Mouse (Mus musculus): Measurements from ENCODE around the gene Btbd17. TPM values are rescaled to one million over a fixed set of nuclear protein-coding genes. Genes with fewer than 3 reads are reported as not detected.

Gene Btbd17
- 32.2 and 37.3 TPM in 2 replicates for polyA plus RNA-seq (2016; fragmentation: Nextera tagmentation; extraction: Ambion mirVana)

DNA sequence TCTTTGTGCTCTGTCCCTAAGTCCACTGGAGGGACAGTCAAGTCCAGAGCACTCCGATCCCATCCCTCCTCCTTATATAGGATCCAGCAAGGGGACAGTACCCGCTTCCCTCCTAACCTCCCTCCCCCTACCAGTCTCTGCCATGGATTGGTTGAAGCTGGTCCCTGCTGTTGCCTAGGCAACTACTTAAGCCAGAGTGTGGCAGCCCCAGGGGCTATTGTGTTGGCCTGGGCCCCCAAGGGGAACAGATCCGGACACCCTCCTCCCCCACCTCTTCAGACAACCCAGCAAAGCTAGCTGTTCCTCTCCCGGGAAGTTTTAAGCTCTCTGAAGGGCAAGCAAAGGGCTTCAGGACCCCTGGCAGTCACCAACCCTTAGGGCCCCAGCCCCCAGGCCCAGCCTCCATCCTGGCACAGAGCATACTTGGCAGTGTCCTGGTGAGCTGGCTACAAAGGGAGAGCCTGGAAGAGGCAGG, at the start of gene Btbd17:
Gene Btbd17, minus strand, starts transcription at position 98 of the 475 bp plus-strand sequence.
- H3K4me1 ChIP-seq = peaks cover 64% of the 10 kb centered on the region
- no peaks in the 10 kb centered on the region for H3K36me3 ChIP-seq
- H3K9ac ChIP-seq = peak within 1 kb of the TSS; percentile 48
- 0% methylated on average over 4 of the region's 4 CpGs for WGBS
- H3K4me2 ChIP-seq (replicated peaks) = peak within 1 kb of the TSS; percentile 92
- H3K4me3 ChIP-seq = peak within 1 kb of the TSS; percentile 31
- H3K27ac ChIP-seq = peak within 1 kb of the TSS; percentile 99
- no peaks in the 10 kb centered on the region for H3K9me3 ChIP-seq (replicated peaks)
- peaks cover 16% of the 10 kb centered on the region for H3K27me3 ChIP-seq
- ATAC-seq (ENCODE audit: low FRiP score) = peak; percentile 91

DNA sequence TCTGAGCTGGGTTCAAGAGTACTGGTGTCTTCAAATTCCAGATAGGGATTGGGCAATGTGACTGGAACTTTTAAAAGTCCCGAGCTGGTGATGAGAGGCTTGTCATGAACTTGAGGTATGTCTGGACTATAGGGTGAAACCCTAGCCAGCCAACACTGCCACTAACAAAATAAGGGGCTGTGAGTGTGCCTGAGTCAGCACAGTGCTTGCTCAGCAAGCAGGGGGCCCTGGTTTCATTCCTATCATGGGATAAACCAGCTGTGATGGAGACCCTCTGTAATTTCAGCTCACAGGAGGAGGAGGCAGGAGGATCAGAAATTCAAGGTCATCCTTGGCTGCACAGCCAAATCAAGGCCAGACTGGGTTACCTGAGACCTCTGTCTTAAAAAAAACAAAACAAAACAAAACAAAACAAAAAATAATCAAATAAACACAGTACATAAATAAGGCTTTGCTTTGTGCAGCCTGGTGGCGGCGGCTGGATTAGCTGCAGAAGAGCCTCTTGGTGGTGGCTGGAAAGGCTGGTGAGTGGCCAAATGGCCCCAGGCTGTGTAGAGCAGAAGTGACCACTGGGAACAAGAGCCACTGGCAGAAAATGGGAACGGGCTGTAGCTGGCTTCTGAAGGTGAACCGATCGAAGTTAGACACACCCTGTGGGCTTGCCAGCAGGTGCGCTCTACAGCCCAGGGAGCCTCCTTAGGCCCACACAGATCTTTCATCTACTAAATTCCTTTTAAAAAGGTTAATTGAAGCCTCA, 48.9 kb upstream of the Btbd17 start:
- ATAC-seq (ENCODE audit: low FRiP score) = no peak
- Histone ChIP-seq H3K4me3 (no peak overlapping the region), H3K4me2 (replicated peaks) (no peak overlapping the region), H3K9ac (no peak overlapping the region), H3K4me1 (peaks cover 10% of the 10 kb centered on the region), H3K27me3 (peaks cover 16% of the 10 kb centered on the region), H3K9me3 (replicated peaks) (0 out of 2 replicates have a peak, but pooled peaks cover 5% of the 10 kb centered on the region), H3K36me3 (no peaks in the 10 kb centered on the region), H3K27ac (peak overlapping the region; percentile 25; the same call in 1 of the 2 replicates)
- WGBS = 77% methylated on average over 7 of the region's 7 CpGs

- Histone ChIP-seq H3K4me1 (peaks cover 10% of the 10 kb centered on the region), H3K9me3 (replicated peaks) (0 out of 2 replicates have a peak, but pooled peaks cover 5% of the 10 kb centered on the region), H3K4me2 (replicated peaks) (no peak overlapping the region), H3K27me3 (peaks cover 9% of the 10 kb centered on the region), H3K4me3 (no peak overlapping the region), H3K36me3 (no peaks in the 10 kb centered on the region), H3K27ac (peak overlapping the region; percentile 25; the same call in 1 of the 2 replicates), H3K9ac (no peak overlapping the region)
- 11% methylated on average over 8 of the region's 8 CpGs for WGBS
- ATAC-seq (ENCODE audit: low FRiP score) = peak; percentile 78
Observed at GRCm38 (mm10) chr11:114843818-114844463, 48.2 kb upstream of the Btbd17 start.

- Histone ChIP-seq H3K4me2 (replicated peaks) (no peak overlapping the region), H3K4me3 (no peak overlapping the region), H3K9me3 (replicated peaks) (no peaks in the 10 kb centered on the region), H3K36me3 (no peaks in the 10 kb centered on the region), H3K27ac (no peak overlapping the region), H3K9ac (no peak overlapping the region), H3K4me1 (peaks cover 18% of the 10 kb centered on the region), H3K27me3 (no peaks in the 10 kb centered on the region)
- 69% methylated on average over 5 of the region's 5 CpGs for WGBS
- ATAC-seq (ENCODE audit: low FRiP score) = no peak
Observed at GRCm38 (mm10) chr11:114833166-114833565, 37.4 kb upstream of the Btbd17 start.

DNA sequence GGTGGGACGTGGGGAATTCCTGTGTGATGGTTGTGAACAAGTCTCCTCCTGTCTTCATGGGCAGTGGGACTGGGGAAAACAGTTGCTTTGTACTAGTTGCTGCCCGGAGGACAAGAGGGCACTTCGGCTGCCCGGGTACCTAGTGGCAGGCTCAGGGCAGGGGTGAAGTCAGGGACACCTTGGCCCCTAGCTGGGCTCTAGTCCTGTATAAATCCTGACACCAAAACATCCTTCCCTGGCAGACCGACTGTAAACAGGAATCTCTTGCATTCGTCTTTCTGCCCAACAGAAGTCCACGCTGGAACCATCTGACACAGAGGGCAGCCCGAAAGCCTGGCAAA, 34.7 kb upstream of the Btbd17 start:
- no peaks in the 10 kb centered on the region for H3K36me3 ChIP-seq
- H3K9ac ChIP-seq = peak overlapping the region; percentile 50
- H3K4me1 ChIP-seq = peaks cover 18% of the 10 kb centered on the region
- no peaks in the 10 kb centered on the region for H3K9me3 ChIP-seq (replicated peaks)
- 13% methylated on average over 8 of the region's 8 CpGs for WGBS
- no peaks in the 10 kb centered on the region for H3K27me3 ChIP-seq
- peak overlapping the region; percentile 55 for H3K4me2 ChIP-seq (replicated peaks)
- H3K4me3 ChIP-seq = peak overlapping the region; percentile 20; the same call in 1 of the 2 replicates
- ATAC-seq (ENCODE audit: low FRiP score) = no peak
- peak overlapping the region; percentile 70 for H3K27ac ChIP-seq

DNA sequence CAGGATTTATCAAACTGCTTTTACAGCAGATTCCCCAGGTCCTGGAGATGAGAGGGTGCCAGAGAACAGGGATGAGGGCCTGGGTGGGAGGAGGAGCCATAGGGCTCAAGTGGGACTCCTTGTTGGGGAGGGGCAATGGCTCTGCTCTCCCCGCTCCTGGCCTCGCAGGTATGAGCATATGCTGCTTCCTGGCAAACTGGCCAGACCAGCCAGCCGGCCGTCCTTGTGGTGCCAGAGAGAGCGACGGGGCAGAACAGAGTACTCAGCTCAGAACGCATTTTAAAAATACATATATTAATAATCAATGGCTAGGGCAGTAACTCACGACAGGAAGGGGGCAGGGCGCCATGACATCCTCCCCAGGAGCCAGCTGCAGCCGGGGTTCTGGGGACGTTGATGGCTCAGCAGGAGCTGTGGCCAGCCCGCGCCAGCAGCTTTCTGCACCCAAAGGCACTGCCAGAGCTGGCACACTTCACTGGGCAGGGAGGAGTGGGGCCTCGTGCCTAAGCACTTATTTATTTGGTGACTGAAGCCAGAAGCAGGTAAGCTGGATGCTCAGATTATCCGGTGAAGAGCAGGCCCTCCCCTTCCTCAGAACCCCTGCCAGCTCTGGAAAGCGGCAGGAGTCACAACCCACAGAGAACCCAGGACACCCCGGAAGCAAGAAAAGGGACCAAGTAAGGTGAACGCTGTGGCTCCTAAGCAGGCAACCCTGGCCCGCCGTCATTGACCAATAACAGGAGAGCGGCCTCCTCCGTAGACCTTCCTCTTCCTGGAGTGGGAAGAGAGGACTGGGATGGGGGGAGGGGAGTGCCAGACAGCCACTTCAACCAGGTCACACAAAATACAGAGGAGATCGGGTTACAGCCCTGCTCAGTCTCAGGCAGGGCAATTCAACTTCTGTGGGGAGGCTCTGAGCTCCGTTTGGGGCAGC, 34.0 kb upstream of the Btbd17 start:
- Histone ChIP-seq H3K36me3 (no peaks in the 10 kb centered on the region), H3K9me3 (replicated peaks) (no peaks in the 10 kb centered on the region), H3K4me3 (peak overlapping the region; percentile 20), H3K9ac (peak overlapping the region; percentile 50), H3K27ac (peak overlapping the region; percentile 70), H3K4me2 (replicated peaks) (peak overlapping the region; percentile 55), H3K4me1 (peaks cover 18% of the 10 kb centered on the region), H3K27me3 (no peaks in the 10 kb centered on the region)
- peak; percentile 52; the same call in 1 of the 2 replicates for ATAC-seq (ENCODE audit: low FRiP score)
- WGBS = 10% methylated on average over 24 of the region's 24 CpGs

GRCm38 (mm10) chr11:114826686-114827085, 30.9 kb upstream of the Btbd17 start:
- Histone ChIP-seq H3K9me3 (replicated peaks) (no peaks in the 10 kb centered on the region), H3K4me3 (no peak overlapping the region), H3K4me1 (peaks cover 36% of the 10 kb centered on the region), H3K27me3 (no peaks in the 10 kb centered on the region; the same call in 1 of the 2 replicates), H3K27ac (no peak overlapping the region), H3K9ac (no peak overlapping the region), H3K36me3 (no peaks in the 10 kb centered on the region), H3K4me2 (replicated peaks) (no peak overlapping the region)
- ATAC-seq (ENCODE audit: low FRiP score) = no peak
- WGBS = 52% methylated on average over 5 of the region's 5 CpGs

GRCm38 (mm10) chr11:114823199-114823725, 27.5 kb upstream of the Btbd17 start:
- Histone ChIP-seq H3K4me3 (no peak overlapping the region), H3K36me3 (no peaks in the 10 kb centered on the region), H3K27me3 (no peaks in the 10 kb centered on the region; the same call in 1 of the 2 replicates), H3K9me3 (replicated peaks) (no peaks in the 10 kb centered on the region), H3K9ac (peak overlapping the region; percentile 32; the same call in 1 of the 2 replicates), H3K4me2 (replicated peaks) (no peak overlapping the region), H3K27ac (peak overlapping the region; percentile 73), H3K4me1 (peaks cover 26% of the 10 kb centered on the region)
- 1% methylated on average over 11 of the region's 11 CpGs for WGBS
- 0 out of 2 replicates have a peak, but pooled peaks have one; percentile 46 for ATAC-seq (ENCODE audit: low FRiP score)

DNA sequence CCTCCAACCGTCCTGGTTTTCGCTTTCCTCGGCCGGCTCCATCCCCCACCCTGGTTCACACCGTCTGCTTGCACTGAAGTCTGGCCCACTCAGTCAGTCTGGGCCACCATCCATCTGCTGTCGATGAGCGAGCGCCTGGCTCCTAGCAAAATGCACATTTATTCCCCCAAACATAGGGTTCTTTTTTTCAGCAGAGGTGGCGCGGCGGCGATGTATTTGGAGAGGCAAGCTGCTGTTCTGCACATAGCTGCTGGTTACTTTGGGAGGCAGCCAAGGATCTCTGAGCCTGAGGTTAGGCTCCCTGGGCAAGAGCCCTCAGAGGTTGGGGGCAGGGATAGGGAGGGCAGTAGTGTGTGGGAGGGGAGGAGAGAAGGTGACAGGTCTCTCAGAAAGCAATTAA, 27.0 kb upstream of the Btbd17 start:
- no peak overlapping the region for H3K4me3 ChIP-seq
- H3K27ac ChIP-seq = peak overlapping the region; percentile 73
- peak overlapping the region; percentile 32 for H3K9ac ChIP-seq
- no peak overlapping the region for H3K4me2 ChIP-seq (replicated peaks)
- ATAC-seq (ENCODE audit: low FRiP score) = no peak
- H3K9me3 ChIP-seq (replicated peaks) = no peaks in the 10 kb centered on the region
- H3K4me1 ChIP-seq = peaks cover 26% of the 10 kb centered on the region
- H3K27me3 ChIP-seq = no peaks in the 10 kb centered on the region; the same call in 1 of the 2 replicates
- H3K36me3 ChIP-seq = no peaks in the 10 kb centered on the region
- WGBS = 44% methylated on average over 12 of the region's 12 CpGs

DNA sequence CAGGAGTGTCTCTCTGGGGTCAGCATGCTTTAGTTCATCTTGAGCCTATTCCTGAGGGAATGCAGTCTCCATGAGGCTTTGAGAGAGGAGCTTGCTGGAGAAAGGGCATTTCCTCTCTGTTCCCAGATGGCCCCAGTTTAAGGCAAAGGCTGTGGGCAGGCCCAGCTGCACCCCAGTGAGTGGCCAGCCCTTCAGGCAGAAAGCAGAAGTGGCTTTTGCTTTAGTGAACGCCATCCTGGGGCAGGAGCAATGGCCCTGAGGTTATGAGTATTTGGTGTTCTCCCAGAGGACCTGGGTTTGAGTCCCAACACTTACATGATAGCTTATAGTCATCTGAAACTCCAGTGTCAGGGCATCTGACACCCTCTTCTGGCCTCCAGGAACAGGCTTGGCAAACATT, 25.6 kb upstream of the Btbd17 start:
- no peaks in the 10 kb centered on the region for H3K9me3 ChIP-seq (replicated peaks)
- ATAC-seq (ENCODE audit: low FRiP score) = no peak
- no peak overlapping the region for H3K4me3 ChIP-seq
- peaks cover 26% of the 10 kb centered on the region for H3K4me1 ChIP-seq
- H3K36me3 ChIP-seq = no peaks in the 10 kb centered on the region
- no peaks in the 10 kb centered on the region; the same call in 1 of the 2 replicates for H3K27me3 ChIP-seq
- 55% methylated on average over 1 of the region's 1 CpGs for WGBS
- no peak overlapping the region for H3K27ac ChIP-seq
- H3K4me2 ChIP-seq (replicated peaks) = no peak overlapping the region
- H3K9ac ChIP-seq = no peak overlapping the region

DNA sequence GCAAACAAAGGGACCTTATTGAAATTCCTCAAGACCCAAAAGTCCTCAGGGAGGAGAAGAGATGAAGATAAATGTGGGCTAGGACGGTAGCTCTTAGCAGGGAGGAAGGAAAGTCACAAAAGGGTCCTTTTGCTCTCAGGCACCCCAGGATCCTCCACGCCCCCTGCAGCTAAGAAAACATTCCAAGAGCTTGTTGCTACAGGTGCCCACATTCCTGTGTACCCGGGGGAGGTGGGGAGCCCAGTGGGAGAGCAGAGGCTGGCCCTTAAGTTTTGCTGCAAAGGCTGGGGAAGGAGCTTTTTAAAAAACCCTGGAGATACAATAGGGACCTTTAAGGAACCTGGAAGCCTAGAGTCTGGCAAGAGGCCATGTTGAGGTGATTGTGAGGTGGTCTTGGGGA, 24.7 kb upstream of the Btbd17 start:
- 29% methylated on average over 3 of the region's 3 CpGs for WGBS
- Histone ChIP-seq H3K36me3 (no peaks in the 10 kb centered on the region), H3K4me1 (peaks cover 26% of the 10 kb centered on the region), H3K27me3 (no peaks in the 10 kb centered on the region; the same call in 1 of the 2 replicates), H3K4me2 (replicated peaks) (no peak overlapping the region), H3K9me3 (replicated peaks) (no peaks in the 10 kb centered on the region), H3K9ac (no peak overlapping the region), H3K4me3 (no peak overlapping the region), H3K27ac (no peak overlapping the region)
- ATAC-seq (ENCODE audit: low FRiP score) = no peak
